Mouse (Mus musculus) gastrocnemius, postnatal 14 days (tissue): ENCODE measurements around the gene Fam124b. TPM values are rescaled to one million over a fixed set of nuclear protein-coding genes. Genes with fewer than 3 reads are reported as not detected.

Experiments used
- DNase-seq: peaks from one replicate; pipeline ENCODE4 v3.0.0; 2021; ENCODE audit warnings: mixed read lengths
- intact Hi-C: fragments of 180-260 bp; cut with DNase I; formaldehyde crosslinking; loops from one replicate; pipeline ENCODE4 v1.15.1; 2025; ENCODE audit warnings: low total_unique reads
- long read RNA-seq, 2 experiments: library from polyadenylated mRNA; stranded (forward); transcript quantifications; one replicate each; pipeline ENCODE4 v2.0.0; 2021
- total RNA-seq, 2 experiments: library from RNA; stranded (reverse); gene quantifications; 2 replicates each; pipeline ENCODE4 v1.2.3; 2021

Gene Fam124b
- 1 to 10 TPM; 2.6 to 3.7 TPM for total RNA-seq
- long read RNA-seq, experiment 1, result 0 reads
- long read RNA-seq, experiment 2, result 0 reads

- DNase-seq, result peak; percentile 40
- intact Hi-C loops, result no loop called here
Measured at GRCm38 (mm10) chr1:80218268-80218667, at the start of gene Fam124b. Gene Fam124b (minus strand): TSS chr1:80218473.

DNA sequence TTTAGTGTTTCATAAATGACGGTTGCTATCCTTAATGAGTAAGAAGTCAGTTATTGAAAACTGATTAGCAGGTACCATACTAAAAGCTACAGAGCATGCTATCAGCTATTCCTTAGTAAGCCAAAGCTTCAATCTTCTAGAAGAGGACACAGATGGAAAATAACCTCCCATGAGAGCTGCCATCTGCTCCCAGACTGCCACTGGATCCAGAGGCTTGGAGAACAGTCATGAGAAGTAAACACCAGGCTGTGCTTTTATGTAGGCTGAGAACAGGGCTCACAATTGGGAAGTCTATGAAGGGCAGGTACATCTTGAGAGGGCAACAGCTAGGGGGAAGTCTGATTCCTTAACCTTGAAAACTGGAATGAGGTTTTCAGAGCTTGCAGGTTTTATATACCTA lies 42.2 kb upstream of the Fam124b start:
- intact Hi-C loops, result no loop called here
- no peak for DNase-seq

DNA sequence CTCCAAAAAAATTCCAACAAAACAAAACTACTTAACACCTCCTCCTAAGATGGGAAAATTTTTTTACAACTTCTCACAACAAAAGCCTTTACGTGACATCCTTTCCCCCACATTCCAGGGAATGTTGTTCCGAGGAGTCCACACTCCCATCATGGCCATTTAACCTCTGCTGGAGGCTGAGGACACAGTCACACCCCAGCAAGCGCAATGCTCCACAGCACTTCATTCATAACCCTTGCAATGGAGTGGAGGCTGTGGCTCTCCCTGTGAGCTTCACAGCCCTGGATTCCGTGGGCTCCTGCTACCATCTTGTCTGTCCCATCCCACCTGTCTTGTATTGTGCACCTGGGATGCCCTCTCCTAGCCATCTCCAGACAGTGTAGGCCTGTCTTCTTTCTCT lies 40.4 kb upstream of the Fam124b start:
- intact Hi-C loops, result no loop called here
- no peak for DNase-seq

DNA sequence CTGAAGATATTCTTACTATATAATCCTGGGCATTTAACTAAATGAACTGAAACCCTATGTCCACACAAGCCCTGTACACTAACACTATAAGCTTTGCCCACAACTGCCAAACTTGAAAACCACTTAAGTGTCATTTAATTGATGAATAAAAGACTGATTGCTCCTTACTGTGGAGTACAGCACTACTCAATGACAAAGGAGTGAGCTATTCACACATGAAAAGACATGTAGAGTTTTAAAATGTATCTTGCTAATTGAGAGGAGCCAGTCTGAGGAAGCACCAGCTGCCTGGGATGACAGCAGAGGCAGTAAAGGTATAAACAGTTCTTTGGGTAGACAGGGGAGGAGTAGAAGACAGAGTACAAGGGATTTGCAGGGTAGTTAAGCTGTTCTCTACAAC lies 35.0 kb upstream of the Fam124b start:
- intact Hi-C loops, result no loop called here
- DNase-seq, result no peak

DNA sequence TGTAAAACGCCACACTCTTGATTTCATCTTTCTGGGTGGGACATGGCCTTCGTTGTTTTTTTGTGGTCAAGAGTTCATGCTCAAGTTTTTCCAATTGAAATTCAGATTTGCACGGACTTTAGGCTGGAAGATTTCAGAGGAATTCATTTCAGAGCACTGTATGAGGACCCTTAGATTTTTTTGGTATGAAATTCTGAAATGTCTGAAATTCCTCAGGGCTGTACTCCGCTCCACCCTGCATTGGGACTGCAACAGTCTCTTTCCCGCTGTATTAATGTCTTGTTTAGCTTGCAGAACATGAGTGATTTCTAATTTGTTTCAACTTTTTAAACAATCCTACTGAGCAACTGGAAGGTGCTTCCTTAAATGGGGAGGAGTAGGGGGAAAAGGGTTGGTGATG lies 32.0 kb upstream of the Fam124b start:
- no peak for DNase-seq
- intact Hi-C loops, result no loop called here

GRCm38 (mm10) chr1:80247131-80247530 lies 28.9 kb upstream of the Fam124b start:
- DNase-seq, result no peak
- intact Hi-C loops, result loop anchor here (10.0 kb wide), 1 partner anchor 62 kb away; no protein-coding TSS in a partner anchor

DNA sequence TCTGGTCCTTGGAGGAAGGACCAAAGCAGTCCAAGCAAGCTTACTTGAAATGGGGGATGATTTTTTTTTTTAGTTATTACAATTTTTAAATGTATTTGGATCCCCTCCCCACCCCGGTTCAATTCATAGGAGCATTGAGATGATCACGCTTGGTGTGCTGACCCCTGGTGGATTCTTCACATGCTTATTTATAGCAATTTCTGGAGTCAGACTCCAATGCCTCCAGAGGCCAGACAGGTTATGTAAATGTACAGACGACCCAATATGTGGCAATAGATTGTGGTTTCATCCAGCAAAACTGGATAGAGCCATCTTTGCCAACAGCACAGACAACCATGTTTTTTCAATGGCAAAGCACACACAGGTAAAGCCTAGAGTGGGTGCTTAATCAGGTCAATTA lies 25.9 kb upstream of the Fam124b start:
- intact Hi-C loops, result loop anchor here (10.0 kb wide), 1 partner anchor 59 kb away; no protein-coding TSS in a partner anchor

GRCm38 (mm10) chr1:80241579-80241978 lies 23.3 kb upstream of the Fam124b start:
- intact Hi-C loops, result loop anchor here (10.0 kb wide), 1 partner anchor 57 kb away; no protein-coding TSS in a partner anchor
- DNase-seq, result no peak

More for the DNA sequence above, 25.9 kb upstream of the Fam124b start:
- DNase-seq, result no peak

GRCm38 (mm10) chr1:80240017-80240660 lies 21.9 kb upstream of the Fam124b start:
- no peak for DNase-seq
- intact Hi-C loops, result loop anchor here (10.0 kb wide), 1 partner anchor 55 kb away; no protein-coding TSS in a partner anchor

- intact Hi-C loops, result no loop called here
- DNase-seq, result no peak
Measured at GRCm38 (mm10) chr1:80239481-80239880, 21.2 kb upstream of the Fam124b start.

- no peak for DNase-seq
- intact Hi-C loops, result no loop called here
Measured at GRCm38 (mm10) chr1:80236951-80237702, 18.9 kb upstream of the Fam124b start.

- intact Hi-C loops, result no loop called here
- DNase-seq, result no peak
Measured at GRCm38 (mm10) chr1:80236126-80236525, 17.9 kb upstream of the Fam124b start.

DNA sequence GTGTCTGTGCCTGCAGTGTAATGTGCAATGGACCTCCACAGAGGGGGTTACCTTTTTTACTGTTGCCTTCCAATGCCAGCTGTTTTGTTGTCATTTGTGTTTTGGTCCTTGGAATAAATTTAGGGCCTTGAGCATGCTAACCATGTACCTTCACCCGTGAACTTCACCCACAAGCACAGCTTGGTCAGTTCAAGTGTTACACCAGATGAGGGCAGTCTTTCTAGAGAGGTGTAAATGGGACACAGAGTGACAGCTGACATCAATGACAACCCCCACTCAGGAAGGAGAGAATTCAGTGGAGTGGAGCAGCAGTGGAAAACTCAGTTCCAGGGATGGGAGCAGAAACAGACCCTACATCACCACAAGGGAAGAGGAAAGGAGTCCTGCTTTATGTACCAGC lies 12.3 kb upstream of the Fam124b start:
- intact Hi-C loops, result no loop called here
- no peak for DNase-seq

DNA sequence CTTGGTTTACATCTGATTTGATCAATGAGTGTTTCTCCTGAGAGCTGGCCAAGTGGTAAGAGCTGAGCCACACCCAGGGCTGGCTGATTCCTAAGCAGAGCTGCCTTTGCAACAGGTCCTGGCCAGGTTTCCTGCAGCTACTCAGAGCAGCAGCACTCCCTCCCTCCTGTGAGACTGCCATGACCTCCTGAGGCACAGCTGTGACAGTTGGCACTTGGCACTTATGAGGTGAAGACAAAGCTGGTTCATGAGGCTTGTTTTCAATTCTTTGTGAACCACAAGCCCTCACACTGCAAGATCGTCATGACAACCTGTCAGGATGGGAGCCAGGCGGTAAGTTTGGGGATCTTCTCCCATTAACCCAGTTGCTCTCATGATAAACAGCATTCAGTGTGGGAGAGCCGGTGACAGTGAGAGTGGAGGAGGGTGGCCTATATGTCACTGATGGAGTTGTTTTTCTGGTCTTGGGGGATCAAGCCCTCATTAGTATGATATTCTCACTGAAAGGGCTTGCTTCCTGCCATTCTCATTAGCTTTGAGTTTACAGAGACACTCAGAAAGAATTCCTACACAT lies 6.7 kb upstream of the Fam124b start:
- intact Hi-C loops, result no loop called here
- peak; percentile 36 for DNase-seq

GRCm38 (mm10) chr1:80221151-80221550 lies 2.9 kb upstream of the Fam124b start:
- intact Hi-C loops, result no loop called here
- peak; percentile 45 for DNase-seq

DNA sequence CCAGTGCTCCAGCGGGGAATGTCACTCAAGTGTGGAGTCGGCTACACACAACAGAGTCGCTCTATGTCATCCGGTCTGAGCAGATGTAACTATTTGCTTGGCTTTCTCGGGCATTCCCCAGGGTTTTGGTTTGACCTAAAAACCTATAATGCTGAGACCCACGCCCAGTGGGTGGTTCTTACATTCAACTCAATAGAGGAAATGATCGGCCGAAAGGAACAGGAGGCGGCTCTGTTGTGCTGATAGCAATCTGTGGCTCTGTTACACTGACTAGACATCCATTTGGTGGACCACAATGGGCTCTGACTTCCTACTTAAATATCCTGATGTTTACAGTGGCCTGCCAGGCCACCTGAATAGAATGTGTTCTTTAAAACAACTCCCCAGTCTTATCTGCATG lies 4.4 kb downstream of the Fam124b start:
- intact Hi-C loops, result no loop called here
- peak; percentile 18 for DNase-seq

DNA sequence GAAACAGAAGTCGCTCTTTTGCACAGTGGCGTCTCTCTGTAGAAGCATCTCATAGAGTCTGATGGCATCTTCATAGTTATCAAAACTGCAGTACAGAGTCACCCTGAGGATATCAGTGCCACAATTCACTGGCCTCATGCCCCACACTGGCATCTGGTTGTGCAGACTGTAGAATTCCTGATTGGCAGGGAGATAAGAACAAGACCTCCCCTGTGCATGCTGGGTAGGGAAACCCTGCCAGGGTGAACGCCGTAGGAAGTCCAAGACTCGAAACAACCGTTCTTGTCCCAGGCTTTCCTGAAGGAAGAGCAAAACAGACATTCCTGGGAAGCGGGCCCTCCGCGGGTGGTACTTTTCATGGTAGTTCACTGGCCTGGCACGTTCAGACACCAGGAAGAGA lies 5.1 kb downstream of the Fam124b start:
- DNase-seq, result no peak
- intact Hi-C loops, result no loop called here

- no peak for DNase-seq
- intact Hi-C loops, result no loop called here
Measured at GRCm38 (mm10) chr1:80202314-80202713, 16.0 kb downstream of the Fam124b start.

- DNase-seq, result no peak
- intact Hi-C loops, result no loop called here
Measured at GRCm38 (mm10) chr1:80192837-80193236, 25.4 kb downstream of the Fam124b start.

DNA sequence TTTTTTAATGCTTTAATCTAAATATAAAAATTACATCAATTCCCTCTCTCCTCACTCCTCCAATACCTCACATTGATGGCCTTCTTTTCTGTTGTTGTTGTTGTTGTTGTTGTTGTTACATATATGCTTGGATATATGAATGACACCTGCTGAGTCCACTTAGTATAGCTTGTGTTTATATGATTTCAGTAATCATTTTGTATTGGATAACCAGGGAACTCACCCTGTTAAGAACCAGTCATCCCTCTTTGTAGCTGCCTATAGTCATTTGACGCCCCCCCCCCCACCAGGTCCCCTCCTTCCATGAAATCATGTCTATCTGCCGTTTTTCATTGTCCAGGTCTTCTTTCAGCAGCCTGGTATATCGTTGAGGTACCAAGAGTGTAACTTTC lies 36.9 kb downstream of the Fam124b start:
- no peak for DNase-seq
- intact Hi-C loops, result loop anchor here (5.0 to 10.0 kb wide), 3 partner anchors 63 to 336 kb away; no protein-coding TSS in a partner anchor
